Comparison of ENCODE assay signal across 20 mouse cellular contexts in genomic region chr11:119785661-119786384, GRCm38 (mm10).
A peak's percentile ranks its signal among the peaks of the same experiment; 100 is the strongest.
DNase-seq lines count a peak whose midpoint lies in the region; ATAC-seq and TF ChIP-seq lines count a peak whose summit lies in the region.
"Had no signal": no experiment of that assay in that cellular context is flagged by ENCODE, and none has a peak within 500 bp of the region (broad histone marks: within the 10 kb centered on the region; RNA-seq: fewer than 3 reads in every experiment).

No protein-coding gene starts in this region.

- peaks cover 4% of the 10 kb centered on the region for H3K36me3 ChIP-seq in heart, embryonic 12.5 days
- no peaks in the 10 kb centered on the region for H3K36me3 ChIP-seq in hindbrain, embryonic 13.5 days
- H3K36me3 ChIP-seq in hindbrain, embryonic 10.5 days: peaks cover 29% of the 10 kb centered on the region
- peaks cover 12% of the 10 kb centered on the region; the same call in 1 of the 2 replicates for H3K36me3 ChIP-seq in midbrain, embryonic 10.5 days
- H3K36me3 ChIP-seq in midbrain, embryonic 11.5 days (ENCODE audit: control insufficient read depth, insufficient read depth, low read length): no peaks in the 10 kb centered on the region
- H3K36me3 ChIP-seq in midbrain, postnatal 0 days (ENCODE audit: insufficient read depth, low read length): no peaks in the 10 kb centered on the region
- H3K36me3 ChIP-seq: neural tube, embryonic 12.5 days had no signal

- H3K9ac ChIP-seq in heart, embryonic 12.5 days: no peak overlapping the region
- H3K9ac ChIP-seq in hindbrain, embryonic 13.5 days: no peak overlapping the region
- H3K9ac ChIP-seq in midbrain, embryonic 11.5 days (ENCODE audit: low read length): no peak overlapping the region
- H3K9ac ChIP-seq in midbrain, postnatal 0 days (replicated peaks; ENCODE audit: low read length, poor library complexity, severe bottlenecking): no peak overlapping the region
- H3K9ac ChIP-seq: embryonic facial prominence, embryonic 12.5 days; forebrain, embryonic 13.5 days; neural tube, embryonic 12.5 days had no signal

- ATAC-seq in heart, embryonic 12.5 days (ENCODE audit: insufficient number of reproducible peaks, low FRiP score): no peak
- no peak for ATAC-seq in hindbrain, embryonic 13.5 days (ENCODE audit: low FRiP score)
- no peak for ATAC-seq in midbrain, embryonic 11.5 days (ENCODE audit: low FRiP score)
- ATAC-seq in midbrain, postnatal 0 days (ENCODE audit: low FRiP score): no peak
- ATAC-seq: CD4-positive, CD25-positive, alpha-beta regulatory T cell, adult 4 months; forebrain, embryonic 13.5 days; Patski had no signal

- 87% methylated on average over 7 of the region's 7 CpGs for WGBS in heart, embryonic 12.5 days
- 92% methylated on average over 7 of the region's 7 CpGs for WGBS in hindbrain, embryonic 13.5 days
- WGBS in hindbrain, embryonic 10.5 days: 93% methylated on average over 7 of the region's 7 CpGs
- 94% methylated on average over 7 of the region's 7 CpGs for WGBS in midbrain, embryonic 10.5 days
- 93% methylated on average over 7 of the region's 7 CpGs for WGBS in midbrain, embryonic 11.5 days
- WGBS in midbrain, postnatal 0 days: 73% methylated on average over 7 of the region's 7 CpGs

- DNase-seq in heart, adult 11 months: peak; percentile 93
- no peak for DNase-seq in hindbrain, embryonic 10.5 days (ENCODE audit: low spot score)
- DNase-seq in midbrain, embryonic 10.5 days (ENCODE audit: low spot score): no peak
- DNase-seq in midbrain, embryonic 11.5 days (ENCODE audit: low spot score, missing footprints): no peak
- no peak for DNase-seq in midbrain, postnatal 0 days (ENCODE audit: low spot score)
- DNase-seq in cerebellum, adult 9-10 months: no peak
- DNase-seq: adrenal gland, adult 8-10 months; cerebellum, adult 9-11 months; gastrocnemius, postnatal 25 days; kidney, adult 11 months; lung, adult 2 months; thymus, adult 18-20 months had no signal

- H3K27me3 ChIP-seq in heart, embryonic 12.5 days (replicated peaks): no peaks in the 10 kb centered on the region
- H3K27me3 ChIP-seq in hindbrain, embryonic 13.5 days: no peaks in the 10 kb centered on the region
- H3K27me3 ChIP-seq in hindbrain, embryonic 10.5 days (ENCODE audit: insufficient read depth, poor library complexity, severe bottlenecking): no peaks in the 10 kb centered on the region
- H3K27me3 ChIP-seq in midbrain, embryonic 10.5 days (ENCODE audit: low read depth, poor library complexity, severe bottlenecking): no peaks in the 10 kb centered on the region
- H3K27me3 ChIP-seq in midbrain, embryonic 11.5 days (ENCODE audit: control insufficient read depth, insufficient read depth, low read length): no peaks in the 10 kb centered on the region
- no peaks in the 10 kb centered on the region for H3K27me3 ChIP-seq in midbrain, postnatal 0 days (ENCODE audit: insufficient read depth, low read length)
- H3K27me3 ChIP-seq: embryonic facial prominence, embryonic 12.5 days; forebrain, embryonic 13.5 days; neural tube, embryonic 12.5 days; Patski had no signal

- no peaks in the 10 kb centered on the region for H3K9me3 ChIP-seq in heart, embryonic 12.5 days (replicated peaks)
- no peaks in the 10 kb centered on the region for H3K9me3 ChIP-seq in hindbrain, embryonic 13.5 days
- no peaks in the 10 kb centered on the region for H3K9me3 ChIP-seq in hindbrain, embryonic 10.5 days
- H3K9me3 ChIP-seq in midbrain, embryonic 10.5 days (replicated peaks): no peaks in the 10 kb centered on the region
- H3K9me3 ChIP-seq in midbrain, embryonic 11.5 days (ENCODE audit: control insufficient read depth, low read length): no peaks in the 10 kb centered on the region
- H3K9me3 ChIP-seq in midbrain, postnatal 0 days (ENCODE audit: low read length): no peaks in the 10 kb centered on the region
- H3K9me3 ChIP-seq: embryonic facial prominence, embryonic 12.5 days; forebrain, embryonic 13.5 days; neural tube, embryonic 12.5 days had no signal

- no peak overlapping the region for H3K27ac ChIP-seq in heart, embryonic 12.5 days (ENCODE audit: poor library complexity, severe bottlenecking)
- H3K27ac ChIP-seq in hindbrain, embryonic 13.5 days: peak overlapping the region; percentile 91
- H3K27ac ChIP-seq in hindbrain, embryonic 10.5 days: no peak overlapping the region
- 0 out of 2 replicates have a peak overlapping the region, but pooled peaks have one; percentile 28 for H3K27ac ChIP-seq in midbrain, embryonic 10.5 days (replicated peaks)
- no peak overlapping the region for H3K27ac ChIP-seq in midbrain, embryonic 11.5 days (ENCODE audit: low read depth, low read length)
- peak overlapping the region; percentile 28; the same call in 1 of the 2 replicates for H3K27ac ChIP-seq in midbrain, postnatal 0 days (ENCODE audit: low read depth, low read length)
- H3K27ac ChIP-seq: embryonic facial prominence, embryonic 12.5 days; forebrain, embryonic 13.5 days; neural tube, embryonic 12.5 days had no signal

- peaks cover 8% of the 10 kb centered on the region for H3K4me1 ChIP-seq in heart, embryonic 12.5 days (replicated peaks)
- H3K4me1 ChIP-seq in hindbrain, embryonic 13.5 days (replicated peaks): peaks cover 64% of the 10 kb centered on the region
- peaks cover 18% of the 10 kb centered on the region for H3K4me1 ChIP-seq in hindbrain, embryonic 10.5 days (replicated peaks)
- peaks cover 13% of the 10 kb centered on the region for H3K4me1 ChIP-seq in midbrain, embryonic 10.5 days
- H3K4me1 ChIP-seq in midbrain, embryonic 11.5 days (ENCODE audit: control insufficient read depth, insufficient read depth, low read length): no peaks in the 10 kb centered on the region
- peaks cover 17% of the 10 kb centered on the region; the same call in 1 of the 2 replicates for H3K4me1 ChIP-seq in midbrain, postnatal 0 days (ENCODE audit: insufficient read depth, low read length)
- H3K4me1 ChIP-seq: embryonic facial prominence, embryonic 12.5 days had no signal

- H3K4me2 ChIP-seq in heart, embryonic 12.5 days: no peak overlapping the region
- H3K4me2 ChIP-seq in hindbrain, embryonic 13.5 days: no peak overlapping the region
- no peak overlapping the region for H3K4me2 ChIP-seq in midbrain, embryonic 11.5 days
- no peak overlapping the region for H3K4me2 ChIP-seq in midbrain, postnatal 0 days (ENCODE audit: low read depth, low read length, poor library complexity, severe bottlenecking)
- H3K4me2 ChIP-seq: embryonic facial prominence, embryonic 12.5 days; forebrain, embryonic 13.5 days; neural tube, embryonic 12.5 days had no signal

- no peak overlapping the region for H3K4me3 ChIP-seq in heart, embryonic 12.5 days
- no peak overlapping the region for H3K4me3 ChIP-seq in hindbrain, embryonic 13.5 days
- no peak overlapping the region for H3K4me3 ChIP-seq in hindbrain, embryonic 10.5 days
- H3K4me3 ChIP-seq in midbrain, embryonic 10.5 days: no peak overlapping the region
- no peak overlapping the region for H3K4me3 ChIP-seq in midbrain, embryonic 11.5 days (ENCODE audit: low read depth, low read length)
- H3K4me3 ChIP-seq in midbrain, postnatal 0 days (ENCODE audit: low read depth, low read length): no peak overlapping the region
- H3K4me3 ChIP-seq: embryonic facial prominence, embryonic 12.5 days; erythroblast, embryonic 14.5 days; forebrain, embryonic 13.5 days; neural tube, embryonic 12.5 days had no signal

- TF ChIP-seq CTCF in midbrain, postnatal 0 days (IDR thresholded peaks at IDR 0.05): no peak

Comparison
In these comparisons a context has a peak if more than half of its experiments do, and no peak if none do; other contexts are left out.
1. H3K27ac ChIP-seq: peak in hindbrain, embryonic 13.5 days (single experiment), midbrain, embryonic 10.5 days (single experiment) and midbrain, postnatal 0 days (single experiment); none in heart, embryonic 12.5 days (single experiment), hindbrain, embryonic 10.5 days (single experiment) and midbrain, embryonic 11.5 days (single experiment).